Mouse (Mus musculus): ENCODE data around the gene Fut2.
A peak's percentile ranks its signal among the peaks of the same experiment; 100 is the strongest.
"Not testable (repeated sequence)": the region's sequence is repeated elsewhere in the genome, so short reads cannot be mapped to it uniquely, and the experiment has no call there.

Fut2 gene

GRCm38 (mm10) chr7:45677627-45678295 lies 11.6 kb upstream of the Fut2 start:
- no peak for DNase-seq (ENCODE audit: low read depth, low spot score)

GRCm38 (mm10) chr7:45668921-45669320 lies 2.7 kb upstream of the Fut2 start:
- peak; percentile 46 for DNase-seq (ENCODE audit: low read depth, low spot score)

GRCm38 (mm10) chr7:45667761-45668160 lies 1.6 kb upstream of the Fut2 start:
- no peak for DNase-seq (ENCODE audit: low read depth, low spot score)

GRCm38 (mm10) chr7:45665303-45666138 lies 673 bp downstream of the Fut2 start:
- DNase-seq (ENCODE audit: low read depth, low spot score): no peak

- not testable (repeated sequence) for DNase-seq (ENCODE audit: low read depth, low spot score)
These were observed 4.5 kb downstream of the Fut2 start for GRCm38 (mm10) chr7:45661702-45662101.

GRCm38 (mm10) chr7:45660746-45661478 lies 5.3 kb downstream of the Fut2 start:
- DNase-seq (ENCODE audit: low read depth, low spot score): no peak

- peak; percentile 32 for DNase-seq (ENCODE audit: low read depth, low spot score)
These were observed 11.7 kb downstream of the Fut2 start for GRCm38 (mm10) chr7:45654424-45655047.

GRCm38 (mm10) chr7:45650484-45650883 lies 15.7 kb downstream of the Fut2 start:
- not testable (repeated sequence) for DNase-seq (ENCODE audit: low read depth, low spot score)

- no peak for DNase-seq (ENCODE audit: low read depth, low spot score)
These were observed 16.8 kb downstream of the Fut2 start for GRCm38 (mm10) chr7:45649351-45649750.

GRCm38 (mm10) chr7:45646671-45647070 lies 19.5 kb downstream of the Fut2 start:
- no peak for DNase-seq (ENCODE audit: low read depth, low spot score)

- DNase-seq (ENCODE audit: low read depth, low spot score): no peak
These were observed 20.6 kb downstream of the Fut2 start for GRCm38 (mm10) chr7:45645591-45645971.

- DNase-seq (ENCODE audit: low read depth, low spot score): peak; percentile 59
These were observed 21.2 kb downstream of the Fut2 start for GRCm38 (mm10) chr7:45644872-45645590.

GRCm38 (mm10) chr7:45644183-45644582 lies 22.0 kb downstream of the Fut2 start:
- no peak for DNase-seq (ENCODE audit: low read depth, low spot score)

- DNase-seq (ENCODE audit: low read depth, low spot score): peak; percentile 94
These were observed 22.6 kb downstream of the Fut2 start for GRCm38 (mm10) chr7:45643441-45644178.

- DNase-seq (ENCODE audit: low read depth, low spot score): no peak
These were observed 23.5 kb downstream of the Fut2 start for GRCm38 (mm10) chr7:45642503-45643255.

- DNase-seq (ENCODE audit: low read depth, low spot score): no peak
These were observed 24.1 kb downstream of the Fut2 start for GRCm38 (mm10) chr7:45642083-45642482.

- no peak for DNase-seq (ENCODE audit: low read depth, low spot score)
These were observed 24.7 kb downstream of the Fut2 start for GRCm38 (mm10) chr7:45641391-45642040.

- no peak for DNase-seq (ENCODE audit: low read depth, low spot score)
These were observed 25.8 kb downstream of the Fut2 start for GRCm38 (mm10) chr7:45640191-45640957.
